Mouse (Mus musculus): Measurements from ENCODE around the gene Hs6st3. TPM values are rescaled to one million over a fixed set of nuclear protein-coding genes. Genes with fewer than 3 reads are reported as not detected.

The Hs6st3 gene
- polyA plus RNA-seq, 1 experiment from 2014 or later, result not detected

GRCm38 (mm10) chr14:119725102-119725501 is 587.0 kb downstream of the Hs6st3 start:
- H3K4me3 ChIP-seq (ENCODE audit: low read depth, low read length), result no peak overlapping the region
- no peak for ATAC-seq (ENCODE audit: low read depth)
- H3K27me3 ChIP-seq (ENCODE audit: control insufficient read depth, insufficient read depth, low read depth, low read length), result no peaks in the 10 kb centered on the region
- no peaks in the 10 kb centered on the region for H3K36me3 ChIP-seq (ENCODE audit: control insufficient read depth, insufficient read depth)
- no peak overlapping the region for H3K27ac ChIP-seq (ENCODE audit: low read length)
- WGBS (ENCODE audit: insufficient replicate concordance), result 59% methylated on average over 6 of the region's 6 CpGs
- H3K9ac ChIP-seq (ENCODE audit: low read depth, low read length), result no peak overlapping the region
- no peaks in the 10 kb centered on the region for H3K4me1 ChIP-seq (ENCODE audit: control insufficient read depth, low read depth, low read length)
- no peak overlapping the region for H3K4me2 ChIP-seq (ENCODE audit: low read depth, low read length)
- H3K9me3 ChIP-seq (replicated peaks; ENCODE audit: control insufficient read depth, low read length), result no peaks in the 10 kb centered on the region

GRCm38 (mm10) chr14:119731436-119732080 is 593.4 kb downstream of the Hs6st3 start:
- H3K4me2 ChIP-seq (ENCODE audit: low read depth, low read length), result no peak overlapping the region
- no peak overlapping the region for H3K4me3 ChIP-seq (ENCODE audit: low read depth, low read length)
- ATAC-seq (ENCODE audit: low read depth), result no peak
- no peaks in the 10 kb centered on the region for H3K9me3 ChIP-seq (replicated peaks; ENCODE audit: control insufficient read depth, low read length)
- no peaks in the 10 kb centered on the region for H3K36me3 ChIP-seq (ENCODE audit: control insufficient read depth, insufficient read depth)
- no peaks in the 10 kb centered on the region for H3K4me1 ChIP-seq (ENCODE audit: control insufficient read depth, low read depth, low read length)
- no peaks in the 10 kb centered on the region for H3K27me3 ChIP-seq (ENCODE audit: control insufficient read depth, insufficient read depth, low read depth, low read length)
- no peak overlapping the region for H3K27ac ChIP-seq (ENCODE audit: low read length)
- no peak overlapping the region for H3K9ac ChIP-seq (ENCODE audit: low read depth, low read length)
- WGBS (ENCODE audit: insufficient replicate concordance), result 53% methylated on average over 7 of the region's 7 CpGs

- Histone ChIP-seq H3K4me2 (ENCODE audit: low read depth, low read length) (no peak overlapping the region), H3K4me1 (ENCODE audit: control insufficient read depth, low read depth, low read length) (no peaks in the 10 kb centered on the region)
Observed at GRCm38 (mm10) chr14:119732219-119732618, 594.1 kb downstream of the Hs6st3 start.

GRCm38 (mm10) chr14:119737408-119737961 is 599.3 kb downstream of the Hs6st3 start:
- H3K27ac ChIP-seq (ENCODE audit: low read length), result no peak overlapping the region
- 59% methylated on average over 5 of the region's 5 CpGs for WGBS (ENCODE audit: insufficient replicate concordance)
- no peaks in the 10 kb centered on the region for H3K4me1 ChIP-seq (ENCODE audit: control insufficient read depth, low read depth, low read length)
- ATAC-seq (ENCODE audit: low read depth), result no peak
- no peaks in the 10 kb centered on the region for H3K27me3 ChIP-seq (ENCODE audit: control insufficient read depth, insufficient read depth, low read depth, low read length)
- H3K4me3 ChIP-seq (ENCODE audit: low read depth, low read length), result no peak overlapping the region
- no peak overlapping the region for H3K4me2 ChIP-seq (ENCODE audit: low read depth, low read length)
- no peaks in the 10 kb centered on the region for H3K9me3 ChIP-seq (replicated peaks; ENCODE audit: control insufficient read depth, low read length)
- no peak overlapping the region for H3K9ac ChIP-seq (ENCODE audit: low read depth, low read length)
- H3K36me3 ChIP-seq (ENCODE audit: control insufficient read depth, insufficient read depth), result no peaks in the 10 kb centered on the region

More at GRCm38 (mm10) chr14:119732219-119732618, 594.1 kb downstream of the Hs6st3 start:
- no peak for ATAC-seq (ENCODE audit: low read depth)
- 72% methylated on average over 4 of the region's 4 CpGs for WGBS (ENCODE audit: insufficient replicate concordance)
- H3K4me3 ChIP-seq (ENCODE audit: low read depth, low read length), result no peak overlapping the region
- H3K9ac ChIP-seq (ENCODE audit: low read depth, low read length), result no peak overlapping the region
- H3K27ac ChIP-seq (ENCODE audit: low read length), result no peak overlapping the region
- no peaks in the 10 kb centered on the region for H3K36me3 ChIP-seq (ENCODE audit: control insufficient read depth, insufficient read depth)
- no peaks in the 10 kb centered on the region for H3K9me3 ChIP-seq (replicated peaks; ENCODE audit: control insufficient read depth, low read length)
- H3K27me3 ChIP-seq (ENCODE audit: control insufficient read depth, insufficient read depth, low read depth, low read length), result no peaks in the 10 kb centered on the region

GRCm38 (mm10) chr14:119741791-119742190 is 603.6 kb downstream of the Hs6st3 start:
- no peak overlapping the region for H3K27ac ChIP-seq (ENCODE audit: low read length)
- no peak overlapping the region for H3K4me3 ChIP-seq (ENCODE audit: low read depth, low read length)
- no peaks in the 10 kb centered on the region for H3K36me3 ChIP-seq (ENCODE audit: control insufficient read depth, insufficient read depth)
- H3K4me1 ChIP-seq (ENCODE audit: control insufficient read depth, low read depth, low read length), result no peaks in the 10 kb centered on the region
- ATAC-seq (ENCODE audit: low read depth), result no peak
- 56% methylated on average over 1 of the region's 1 CpGs for WGBS (ENCODE audit: insufficient replicate concordance)
- H3K9ac ChIP-seq (ENCODE audit: low read depth, low read length), result no peak overlapping the region
- H3K9me3 ChIP-seq (replicated peaks; ENCODE audit: control insufficient read depth, low read length), result no peaks in the 10 kb centered on the region
- no peaks in the 10 kb centered on the region for H3K27me3 ChIP-seq (ENCODE audit: control insufficient read depth, insufficient read depth, low read depth, low read length)
- H3K4me2 ChIP-seq (ENCODE audit: low read depth, low read length), result no peak overlapping the region

GRCm38 (mm10) chr14:119761376-119761775 is 623.2 kb downstream of the Hs6st3 start:
- Histone ChIP-seq H3K36me3 (ENCODE audit: control insufficient read depth, insufficient read depth) (no peaks in the 10 kb centered on the region), H3K9ac (ENCODE audit: low read depth, low read length) (no peak overlapping the region), H3K9me3 (replicated peaks; ENCODE audit: control insufficient read depth, low read length) (no peaks in the 10 kb centered on the region), H3K27me3 (ENCODE audit: control insufficient read depth, insufficient read depth, low read depth, low read length) (no peaks in the 10 kb centered on the region), H3K4me2 (ENCODE audit: low read depth, low read length) (no peak overlapping the region), H3K4me1 (ENCODE audit: control insufficient read depth, low read depth, low read length) (no peaks in the 10 kb centered on the region), H3K27ac (ENCODE audit: low read length) (no peak overlapping the region), H3K4me3 (ENCODE audit: low read depth, low read length) (no peak overlapping the region)
- ATAC-seq (ENCODE audit: low read depth), result no peak
- 62% methylated on average over 7 of the region's 7 CpGs for WGBS (ENCODE audit: insufficient replicate concordance)

- Histone ChIP-seq H3K27me3 (ENCODE audit: control insufficient read depth, insufficient read depth, low read depth, low read length) (no peaks in the 10 kb centered on the region), H3K9me3 (replicated peaks; ENCODE audit: control insufficient read depth, low read length) (no peaks in the 10 kb centered on the region), H3K27ac (ENCODE audit: low read length) (no peak overlapping the region), H3K4me2 (ENCODE audit: low read depth, low read length) (no peak overlapping the region), H3K4me1 (ENCODE audit: control insufficient read depth, low read depth, low read length) (no peaks in the 10 kb centered on the region), H3K36me3 (ENCODE audit: control insufficient read depth, insufficient read depth) (no peaks in the 10 kb centered on the region), H3K9ac (ENCODE audit: low read depth, low read length) (no peak overlapping the region), H3K4me3 (ENCODE audit: low read depth, low read length) (no peak overlapping the region)
- WGBS (ENCODE audit: insufficient replicate concordance), result 61% methylated on average over 4 of the region's 4 CpGs
- no peak for ATAC-seq (ENCODE audit: low read depth)
Observed at GRCm38 (mm10) chr14:119772040-119772439, 633.9 kb downstream of the Hs6st3 start.

GRCm38 (mm10) chr14:119776261-119776660 is 638.1 kb downstream of the Hs6st3 start:
- Histone ChIP-seq H3K9ac (ENCODE audit: low read depth, low read length) (no peak overlapping the region), H3K4me1 (ENCODE audit: control insufficient read depth, low read depth, low read length) (no peaks in the 10 kb centered on the region), H3K4me3 (ENCODE audit: low read depth, low read length) (no peak overlapping the region), H3K4me2 (ENCODE audit: low read depth, low read length) (no peak overlapping the region), H3K27me3 (ENCODE audit: control insufficient read depth, insufficient read depth, low read depth, low read length) (no peaks in the 10 kb centered on the region), H3K27ac (ENCODE audit: low read length) (no peak overlapping the region), H3K9me3 (replicated peaks; ENCODE audit: control insufficient read depth, low read length) (no peaks in the 10 kb centered on the region), H3K36me3 (ENCODE audit: control insufficient read depth, insufficient read depth) (no peaks in the 10 kb centered on the region)
- ATAC-seq (ENCODE audit: low read depth), result no peak
- 47% methylated on average over 3 of the region's 3 CpGs for WGBS (ENCODE audit: insufficient replicate concordance)

- Histone ChIP-seq H3K4me2 (ENCODE audit: low read depth, low read length) (no peak overlapping the region), H3K9ac (ENCODE audit: low read depth, low read length) (no peak overlapping the region), H3K36me3 (ENCODE audit: control insufficient read depth, insufficient read depth) (no peaks in the 10 kb centered on the region), H3K9me3 (replicated peaks; ENCODE audit: control insufficient read depth, low read length) (no peaks in the 10 kb centered on the region), H3K27ac (ENCODE audit: low read length) (no peak overlapping the region), H3K4me3 (ENCODE audit: low read depth, low read length) (no peak overlapping the region), H3K4me1 (ENCODE audit: control insufficient read depth, low read depth, low read length) (no peaks in the 10 kb centered on the region), H3K27me3 (ENCODE audit: control insufficient read depth, insufficient read depth, low read depth, low read length) (no peaks in the 10 kb centered on the region)
- WGBS (ENCODE audit: insufficient replicate concordance), result 56% methylated on average over 12 of the region's 12 CpGs
- 0 out of 2 replicates have a peak, but pooled peaks have one; percentile 43 for ATAC-seq (ENCODE audit: low read depth)
Observed at GRCm38 (mm10) chr14:119779982-119780588, 641.9 kb downstream of the Hs6st3 start.
